Mouse (Mus musculus) limb, embryonic 10.5 days (tissue): Measurements from ENCODE around the gene Nudt7. TPM values are rescaled to one million over a fixed set of nuclear protein-coding genes. Genes with fewer than 3 reads are reported as not detected.

Source experiments
- DNase-seq: peaks from one replicate; pipeline ENCODE4 v3.0.0-alpha.2; 2017; ENCODE audit warnings: low spot score
- H3K27ac ChIP-seq: fragments of 300-500 bp; sonication (generic); 2 replicates; pipeline ENCODE4 v1.5.1; 2016; ENCODE audit warnings: mild to moderate bottlenecking
- H3K27me3 ChIP-seq: fragments of 300-500 bp; sonication (generic); 2 replicates; pipeline ENCODE4 v1.6.1; 2016; ENCODE audit warnings: low read depth, mild to moderate bottlenecking; ENCODE audit not compliant: poor library complexity, severe bottlenecking
- H3K36me3 ChIP-seq: fragments of 300-500 bp; sonication (generic); 2 replicates; pipeline ENCODE4 v1.6.1; 2016; ENCODE audit warnings: mild to moderate bottlenecking, moderate library complexity
- H3K4me1 ChIP-seq: fragments of 300-500 bp; sonication (generic); 2 replicates; pipeline ENCODE4 v1.6.1; 2016
- H3K4me3 ChIP-seq: fragments of 300-500 bp; sonication (generic); 2 replicates; pipeline ENCODE4 v1.5.1; 2016; ENCODE audit warnings: mild to moderate bottlenecking, moderate library complexity
- H3K9me3 ChIP-seq: fragments of 300-500 bp; sonication (generic); replicated peaks from 2 replicates; pipeline ENCODE4 v1.6.1; 2016; ENCODE audit warnings: mild to moderate bottlenecking
- WGBS: fragments of 180-500 bp; shearing (Covaris S2); methylation state at CpG from one replicate; pipeline ENCODE4 v1.1.7; 2016; 5-methylcytosine and 5-hydroxymethylcytosine counted together
- polyA plus RNA-seq: library from polyadenylated mRNA; unstranded; fragments of >200 nt; fragmentation: Nextera tagmentation; extraction: Ambion mirVana; gene quantifications from 2 replicates; pipeline ENCODE4 v1.2.1, GENCODE M21; 2016

Nudt7 gene
- polyA plus RNA-seq, 1 experiment from 2014 or later = 9.8 TPM

GRCm38 (mm10) chr8:114121781-114122180, 11.6 kb upstream of the Nudt7 start:
- Histone ChIP-seq H3K9me3 (no peaks in the 10 kb centered on the region), H3K36me3 (no peaks in the 10 kb centered on the region), H3K27me3 (no peaks in the 10 kb centered on the region), H3K4me1 (0 out of 2 replicates have a peak, but pooled peaks cover 8% of the 10 kb centered on the region), H3K27ac (no peak overlapping the region), H3K4me3 (no peak overlapping the region)
- WGBS = 83% methylated on average over 1 of the region's 1 CpGs
- DNase-seq = no peak

- Histone ChIP-seq H3K36me3 (no peaks in the 10 kb centered on the region), H3K9me3 (no peaks in the 10 kb centered on the region), H3K27ac (no peak overlapping the region), H3K4me3 (no peak overlapping the region), H3K4me1 (0 out of 2 replicates have a peak, but pooled peaks cover 8% of the 10 kb centered on the region), H3K27me3 (no peaks in the 10 kb centered on the region)
- no peak for DNase-seq
- WGBS = 76% methylated on average over 3 of the region's 3 CpGs
Measured at GRCm38 (mm10) chr8:114123611-114124010, 9.7 kb upstream of the Nudt7 start.

GRCm38 (mm10) chr8:114124084-114124750, 9.1 kb upstream of the Nudt7 start:
- DNase-seq = no peak
- H3K4me3 ChIP-seq = no peak overlapping the region
- H3K27me3 ChIP-seq = no peaks in the 10 kb centered on the region
- H3K4me1 ChIP-seq = 0 out of 2 replicates have a peak, but pooled peaks cover 8% of the 10 kb centered on the region
- no peak overlapping the region for H3K27ac ChIP-seq
- WGBS = 75% methylated on average over 4 of the region's 4 CpGs
- H3K36me3 ChIP-seq = no peaks in the 10 kb centered on the region
- no peaks in the 10 kb centered on the region for H3K9me3 ChIP-seq

GRCm38 (mm10) chr8:114130838-114131237, 2.5 kb upstream of the Nudt7 start:
- WGBS = 89% methylated on average over 7 of the region's 7 CpGs
- no peak overlapping the region for H3K4me3 ChIP-seq
- H3K27me3 ChIP-seq = no peaks in the 10 kb centered on the region
- no peaks in the 10 kb centered on the region for H3K36me3 ChIP-seq
- H3K9me3 ChIP-seq = no peaks in the 10 kb centered on the region
- DNase-seq = no peak
- peaks cover 11% of the 10 kb centered on the region for H3K4me1 ChIP-seq
- no peak overlapping the region for H3K27ac ChIP-seq

- 89% methylated on average over 4 of the region's 4 CpGs for WGBS
- H3K36me3 ChIP-seq = no peaks in the 10 kb centered on the region
- DNase-seq = no peak
- no peaks in the 10 kb centered on the region for H3K9me3 ChIP-seq
- no peak overlapping the region for H3K27ac ChIP-seq
- H3K4me3 ChIP-seq = no peak overlapping the region
- H3K27me3 ChIP-seq = no peaks in the 10 kb centered on the region
- H3K4me1 ChIP-seq = peaks cover 11% of the 10 kb centered on the region
Measured at GRCm38 (mm10) chr8:114131421-114131820, 1.9 kb upstream of the Nudt7 start.

GRCm38 (mm10) chr8:114133050-114133509, 277 bp upstream of the Nudt7 start:
- no peaks in the 10 kb centered on the region for H3K36me3 ChIP-seq
- 31% methylated on average over 14 of the region's 14 CpGs for WGBS
- H3K9me3 ChIP-seq = no peaks in the 10 kb centered on the region
- no peak for DNase-seq
- no peaks in the 10 kb centered on the region for H3K27me3 ChIP-seq
- H3K4me3 ChIP-seq = peak overlapping the region; percentile 62
- H3K4me1 ChIP-seq = peaks cover 11% of the 10 kb centered on the region
- no peak overlapping the region; the same call in 1 of the 2 replicates for H3K27ac ChIP-seq

GRCm38 (mm10) chr8:114136750-114137149, 3.4 kb downstream of the Nudt7 start:
- Histone ChIP-seq H3K27ac (no peak overlapping the region), H3K4me1 (peaks cover 11% of the 10 kb centered on the region), H3K4me3 (no peak overlapping the region), H3K36me3 (no peaks in the 10 kb centered on the region), H3K9me3 (no peaks in the 10 kb centered on the region), H3K27me3 (no peaks in the 10 kb centered on the region)
- DNase-seq = no peak
- 91% methylated on average over 1 of the region's 1 CpGs for WGBS

- 70% methylated on average over 5 of the region's 5 CpGs for WGBS
- H3K27me3 ChIP-seq = no peaks in the 10 kb centered on the region
- no peaks in the 10 kb centered on the region for H3K36me3 ChIP-seq
- H3K4me1 ChIP-seq = peaks cover 11% of the 10 kb centered on the region
- DNase-seq = no peak
- no peak overlapping the region for H3K4me3 ChIP-seq
- no peak overlapping the region for H3K27ac ChIP-seq
- H3K9me3 ChIP-seq = no peaks in the 10 kb centered on the region
Measured at GRCm38 (mm10) chr8:114137181-114137580, 3.8 kb downstream of the Nudt7 start.

GRCm38 (mm10) chr8:114140437-114140836, 7.1 kb downstream of the Nudt7 start:
- H3K27me3 ChIP-seq = no peaks in the 10 kb centered on the region
- H3K27ac ChIP-seq = no peak overlapping the region
- no peaks in the 10 kb centered on the region for H3K4me1 ChIP-seq
- WGBS = 86% methylated on average over 2 of the region's 2 CpGs
- no peak for DNase-seq
- H3K4me3 ChIP-seq = no peak overlapping the region
- no peaks in the 10 kb centered on the region for H3K36me3 ChIP-seq
- no peaks in the 10 kb centered on the region for H3K9me3 ChIP-seq

GRCm38 (mm10) chr8:114142199-114142598, 8.8 kb downstream of the Nudt7 start:
- no peaks in the 10 kb centered on the region for H3K4me1 ChIP-seq
- H3K4me3 ChIP-seq = no peak overlapping the region
- no peaks in the 10 kb centered on the region for H3K9me3 ChIP-seq
- no peaks in the 10 kb centered on the region for H3K36me3 ChIP-seq
- no peak for DNase-seq
- H3K27ac ChIP-seq = no peak overlapping the region
- no peaks in the 10 kb centered on the region for H3K27me3 ChIP-seq

GRCm38 (mm10) chr8:114143645-114144290, 10.4 kb downstream of the Nudt7 start:
- DNase-seq = no peak
- Histone ChIP-seq H3K4me1 (no peaks in the 10 kb centered on the region), H3K4me3 (no peak overlapping the region), H3K36me3 (no peaks in the 10 kb centered on the region), H3K27ac (no peak overlapping the region), H3K9me3 (no peaks in the 10 kb centered on the region), H3K27me3 (no peaks in the 10 kb centered on the region)
- 86% methylated on average over 4 of the region's 4 CpGs for WGBS

- Histone ChIP-seq H3K4me3 (no peak overlapping the region), H3K36me3 (no peaks in the 10 kb centered on the region), H3K9me3 (no peaks in the 10 kb centered on the region), H3K4me1 (peaks cover 29% of the 10 kb centered on the region), H3K27ac (no peak overlapping the region), H3K27me3 (no peaks in the 10 kb centered on the region)
- WGBS = 69% methylated on average over 6 of the region's 6 CpGs
- no peak for DNase-seq
Measured at GRCm38 (mm10) chr8:114153311-114154045, 20.1 kb downstream of the Nudt7 start.

GRCm38 (mm10) chr8:114158586-114158985, 25.2 kb downstream of the Nudt7 start:
- no peaks in the 10 kb centered on the region for H3K36me3 ChIP-seq
- peak; percentile 28 for DNase-seq
- WGBS = 55% methylated on average over 2 of the region's 2 CpGs

More at GRCm38 (mm10) chr8:114158586-114158985, 25.2 kb downstream of the Nudt7 start:
- Histone ChIP-seq H3K27ac (no peak overlapping the region), H3K9me3 (no peaks in the 10 kb centered on the region), H3K4me3 (no peak overlapping the region), H3K27me3 (no peaks in the 10 kb centered on the region), H3K4me1 (peaks cover 27% of the 10 kb centered on the region)
